Mouse (Mus musculus): ENCODE results near the gene Gm49486.
"Not testable (repeated sequence)": the region's sequence is repeated elsewhere in the genome, so short reads cannot be mapped to it uniquely, and the experiment has no call there.

Gene Gm49486

DNA sequence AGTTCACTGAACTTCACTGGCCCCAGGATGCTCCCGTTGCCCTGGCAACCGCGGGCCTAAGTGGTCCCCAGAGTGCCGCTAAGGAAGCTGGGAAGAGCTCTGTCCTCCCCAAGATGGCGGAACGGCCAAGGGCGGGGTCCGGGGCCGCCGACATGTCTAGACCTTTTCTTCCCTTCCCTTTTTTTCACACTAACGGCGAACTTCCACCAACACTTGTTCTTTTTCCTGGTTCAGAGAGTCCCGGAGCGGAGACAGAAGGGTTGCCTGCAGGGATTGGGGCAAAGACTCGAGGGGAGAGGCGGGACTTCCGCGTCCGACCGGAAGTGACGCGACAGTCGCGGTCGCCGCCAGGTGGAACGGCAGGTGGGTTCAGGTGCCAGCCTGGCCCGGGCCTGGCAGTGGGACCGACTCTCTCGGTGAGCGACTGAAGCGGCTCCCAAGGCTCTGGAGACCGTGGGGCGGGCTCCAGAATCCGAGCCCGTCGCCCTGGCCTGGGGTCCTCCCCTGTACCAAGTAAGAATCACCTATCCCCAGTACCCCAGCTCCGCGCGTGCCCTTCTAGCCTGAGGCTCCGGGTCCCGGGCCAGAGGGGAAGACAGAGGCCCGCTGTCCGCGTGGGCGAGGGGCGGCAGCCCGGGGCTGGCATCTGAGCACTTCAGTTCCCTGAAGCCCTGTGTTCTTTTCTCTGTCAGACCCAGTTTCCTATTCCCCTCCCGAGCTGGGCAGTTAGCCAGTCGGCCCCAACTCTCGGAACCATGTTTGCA is at the start of gene Gm49486, which contains the start of gene Pick1:
TSS of gene Gm49486 (plus strand) at position 334 of the 764 bp plus-strand sequence.
TSS of gene Pick1 (plus strand) at position 116 of the 764 bp plus-strand sequence.
- DNase-seq: peak; percentile 85 to 90

DNA sequence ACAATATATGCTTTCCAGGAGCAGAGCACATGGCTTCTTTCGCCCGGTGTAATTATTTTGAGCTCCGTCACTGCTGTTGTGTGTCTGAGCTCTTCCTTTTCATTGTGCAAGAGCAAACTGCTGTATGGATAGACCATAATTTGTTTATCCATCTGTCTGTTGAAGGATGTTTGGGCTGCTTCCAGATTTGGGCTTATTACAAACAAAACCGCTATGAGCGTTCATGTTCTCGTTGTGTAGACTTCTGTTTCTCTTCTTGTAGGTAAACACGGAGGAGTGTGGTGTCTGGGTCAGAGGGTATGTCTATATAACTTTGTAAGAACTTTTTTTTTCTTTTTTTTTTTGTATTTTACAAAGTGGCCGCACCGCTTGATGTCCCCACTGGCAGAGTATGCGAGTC is 44.0 kb upstream of the Gm49486 start:
- no peak for DNase-seq

- DNase-seq: no peak
Observed at GRCm38 (mm10) chr15:79187819-79188218, 41.4 kb upstream of the Gm49486 start.

- DNase-seq: no peak
Observed at GRCm38 (mm10) chr15:79191426-79191825, 37.8 kb upstream of the Gm49486 start.

DNA sequence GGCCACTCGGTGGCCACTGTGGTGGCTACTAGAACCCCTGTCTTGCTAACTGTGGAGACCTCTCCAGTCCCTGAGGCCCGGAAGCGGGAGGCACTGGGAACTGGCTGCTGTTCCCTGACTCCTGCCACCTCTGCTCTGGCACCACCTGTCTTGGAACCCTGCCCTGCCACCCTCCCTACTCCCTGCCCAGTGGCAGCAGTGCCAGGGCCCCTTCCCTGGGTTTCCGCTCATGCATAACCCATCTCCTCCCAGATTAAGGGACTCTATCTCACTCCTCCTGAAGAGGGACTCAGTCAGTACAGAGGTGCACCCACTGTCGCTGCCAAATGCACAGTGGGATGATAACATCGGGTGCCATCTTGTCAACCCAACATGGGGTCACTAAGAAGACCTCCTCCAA is 36.7 kb upstream of the Gm49486 start:
- DNase-seq: no peak

GRCm38 (mm10) chr15:79192885-79193845 is 36.0 kb upstream of the Gm49486 start:
- no peak for DNase-seq

DNA sequence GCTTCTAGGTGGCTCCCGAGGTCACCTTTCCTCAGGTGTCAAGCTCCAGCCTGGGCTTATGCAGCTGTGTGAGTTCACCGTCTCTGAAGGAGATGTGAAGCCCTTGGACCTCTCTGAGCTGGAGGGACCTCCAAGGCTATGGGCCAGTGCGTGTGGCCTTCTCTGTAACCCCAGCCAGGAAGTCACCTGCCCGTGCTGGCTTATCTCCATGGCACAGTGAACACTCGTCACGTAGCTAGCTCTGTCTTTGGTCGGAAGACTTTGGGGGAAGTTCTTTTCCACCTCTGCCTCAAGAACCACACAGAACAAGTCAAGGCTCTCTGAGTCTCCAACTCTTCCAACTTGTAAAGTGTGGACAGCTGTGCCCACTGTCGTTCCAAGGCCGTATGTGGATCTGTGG is 35.1 kb upstream of the Gm49486 start:
- DNase-seq: no peak

DNA sequence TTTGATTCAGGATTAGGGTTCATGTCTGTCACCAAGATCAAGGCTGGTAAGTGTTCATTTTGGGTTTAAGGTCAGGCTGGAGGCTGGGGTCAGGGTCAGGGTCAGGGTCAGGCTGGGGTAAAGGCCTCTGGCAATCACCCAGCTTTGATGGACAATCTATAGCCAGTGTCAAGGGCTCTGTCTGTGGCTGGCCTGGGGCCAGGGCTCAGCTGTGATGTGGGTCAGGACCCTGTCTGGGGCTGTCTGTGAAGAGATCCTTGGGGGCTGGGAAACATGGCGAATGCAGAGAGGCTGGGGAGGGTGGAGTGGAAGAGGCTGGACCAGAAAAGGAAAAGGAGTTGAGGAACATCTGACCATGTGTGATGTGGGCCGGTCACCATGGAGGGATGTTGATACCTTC is 34.2 kb upstream of the Gm49486 start:
- no peak for DNase-seq

- DNase-seq: no peak
Observed at GRCm38 (mm10) chr15:79195492-79195891, 33.7 kb upstream of the Gm49486 start.

DNA sequence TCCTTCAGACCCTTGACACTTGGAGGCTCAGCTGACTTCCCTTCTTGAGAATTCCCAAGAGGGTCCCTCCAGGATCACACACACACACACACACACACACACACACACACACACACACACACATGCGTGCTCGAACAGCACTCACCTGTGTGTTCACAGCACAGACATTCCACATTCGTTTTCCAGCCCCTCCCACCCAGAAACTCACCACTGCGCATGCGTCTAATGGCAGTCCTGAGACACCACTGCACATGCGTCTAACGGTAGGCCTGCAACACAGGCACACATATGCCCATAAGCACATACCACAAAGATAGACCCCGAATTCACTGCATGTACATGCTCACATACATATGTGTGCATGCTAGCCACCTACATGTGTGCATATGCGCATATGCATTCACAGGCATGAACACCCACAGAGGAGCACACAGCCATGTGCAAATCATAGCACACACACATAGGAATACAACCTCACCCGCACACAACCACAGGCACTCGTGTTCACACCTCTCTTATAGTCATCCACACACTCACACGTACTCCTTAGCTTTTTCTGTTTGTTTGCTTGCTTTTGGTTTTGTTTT is 29.7 kb upstream of the Gm49486 start:
- DNase-seq: no peak

DNA sequence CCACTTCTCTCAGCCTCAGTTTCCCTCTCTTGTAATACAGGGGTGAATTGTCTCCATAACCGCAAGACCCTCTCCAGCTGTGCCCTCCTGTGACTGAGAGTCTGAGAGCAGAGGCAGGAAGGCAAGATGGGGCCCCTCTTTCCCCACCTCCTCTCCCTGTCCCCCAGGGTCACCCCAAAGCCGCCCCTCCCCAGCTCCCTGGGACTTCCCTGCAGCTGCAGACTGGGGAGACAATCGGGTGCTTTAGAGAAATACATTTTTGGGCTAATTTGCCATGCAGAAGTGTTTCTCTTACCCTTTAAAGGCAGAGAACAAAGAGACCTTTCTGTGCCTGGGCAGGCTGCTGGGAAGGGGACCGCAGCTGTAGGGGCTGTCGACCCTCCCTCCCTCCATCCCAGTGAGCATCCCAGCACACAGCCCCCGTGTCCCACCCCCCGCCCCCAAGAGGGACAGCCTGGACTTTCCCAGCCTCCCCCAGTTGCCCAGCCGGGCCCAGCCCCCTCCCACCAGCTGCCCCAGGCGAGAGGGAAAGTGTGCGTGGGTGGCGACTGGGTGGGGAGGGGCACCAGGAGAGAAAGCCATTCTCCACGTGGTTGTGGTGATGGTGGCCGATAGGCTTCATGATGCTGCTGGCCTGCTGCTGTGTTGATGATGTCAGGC is 27.6 kb upstream of the Gm49486 start:
- no peak for DNase-seq

DNA sequence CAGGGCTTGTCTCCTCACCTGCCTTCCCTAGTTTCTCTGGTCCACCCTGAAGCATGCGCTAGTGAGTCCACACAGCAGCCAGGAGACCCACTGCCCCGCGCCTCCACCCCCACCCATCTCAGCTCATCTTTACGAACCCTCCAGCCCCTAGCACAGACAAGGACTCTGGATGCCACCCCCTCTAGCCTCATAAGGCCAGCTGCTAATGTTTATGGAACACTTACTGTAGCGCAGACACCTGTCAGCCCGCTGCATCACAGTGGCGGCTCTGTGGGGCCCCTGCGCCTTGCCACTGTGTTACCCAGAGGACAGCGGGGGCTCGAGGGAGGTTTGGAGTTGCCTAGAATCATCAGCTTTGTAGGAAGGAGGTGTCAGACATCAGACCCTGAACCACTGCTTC is 26.6 kb upstream of the Gm49486 start:
- no peak for DNase-seq

DNA sequence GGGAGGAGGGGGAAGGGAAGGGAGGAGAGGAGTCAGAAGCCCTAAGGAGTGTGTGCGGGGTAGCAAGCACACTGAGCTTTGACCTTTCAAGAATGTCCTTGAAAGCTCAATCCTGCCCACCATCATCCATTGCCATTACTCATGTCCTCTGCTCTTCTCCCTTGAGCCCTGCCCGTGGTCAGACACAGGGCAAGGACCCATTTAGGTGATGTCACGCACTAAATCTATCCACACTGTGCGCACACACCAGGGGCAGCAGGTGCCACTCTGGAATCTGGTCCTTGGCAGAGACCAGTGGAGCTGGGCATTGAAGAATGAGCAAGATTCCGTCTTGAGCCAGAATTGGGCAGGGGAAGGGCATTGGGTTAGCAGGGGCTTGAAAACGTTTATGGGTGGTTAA is 21.0 kb upstream of the Gm49486 start:
- no peak for DNase-seq

DNA sequence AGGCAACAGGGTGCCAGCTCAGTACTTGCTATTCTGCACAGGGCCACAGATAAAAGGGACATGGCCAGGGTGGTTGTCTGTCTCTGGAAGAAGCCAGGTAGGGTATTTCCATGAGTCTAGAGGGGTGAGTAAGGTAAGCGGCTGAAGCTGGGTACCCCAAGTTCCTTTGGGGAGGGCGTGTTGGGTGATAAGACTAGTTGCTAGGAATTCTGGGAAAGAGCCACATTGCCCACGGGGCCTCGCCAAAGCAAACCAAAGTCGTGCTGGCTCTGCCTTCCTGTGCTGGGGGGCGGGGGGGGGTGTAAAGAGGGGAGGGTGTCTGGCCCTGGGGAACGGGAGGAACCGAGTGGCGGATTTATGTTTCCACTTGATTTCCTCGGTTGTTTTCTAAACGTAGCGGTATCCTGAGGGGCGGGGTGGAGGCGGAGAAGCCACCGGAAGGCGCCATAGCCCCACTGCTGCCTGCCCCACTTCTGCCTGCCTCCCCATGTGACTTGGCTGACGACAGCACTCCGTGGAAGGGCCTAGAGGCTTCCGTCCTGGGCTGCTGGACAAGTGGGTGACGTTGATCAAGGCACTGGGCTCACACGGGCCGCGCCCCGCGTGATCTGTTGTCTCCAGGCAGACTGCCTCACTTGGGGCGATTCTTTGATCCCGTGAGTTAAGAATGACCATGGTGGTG is 20.3 kb upstream of the Gm49486 start:
- peak; percentile 64 to 80 for DNase-seq

GRCm38 (mm10) chr15:79210357-79210756 is 18.8 kb upstream of the Gm49486 start:
- DNase-seq: no peak

DNA sequence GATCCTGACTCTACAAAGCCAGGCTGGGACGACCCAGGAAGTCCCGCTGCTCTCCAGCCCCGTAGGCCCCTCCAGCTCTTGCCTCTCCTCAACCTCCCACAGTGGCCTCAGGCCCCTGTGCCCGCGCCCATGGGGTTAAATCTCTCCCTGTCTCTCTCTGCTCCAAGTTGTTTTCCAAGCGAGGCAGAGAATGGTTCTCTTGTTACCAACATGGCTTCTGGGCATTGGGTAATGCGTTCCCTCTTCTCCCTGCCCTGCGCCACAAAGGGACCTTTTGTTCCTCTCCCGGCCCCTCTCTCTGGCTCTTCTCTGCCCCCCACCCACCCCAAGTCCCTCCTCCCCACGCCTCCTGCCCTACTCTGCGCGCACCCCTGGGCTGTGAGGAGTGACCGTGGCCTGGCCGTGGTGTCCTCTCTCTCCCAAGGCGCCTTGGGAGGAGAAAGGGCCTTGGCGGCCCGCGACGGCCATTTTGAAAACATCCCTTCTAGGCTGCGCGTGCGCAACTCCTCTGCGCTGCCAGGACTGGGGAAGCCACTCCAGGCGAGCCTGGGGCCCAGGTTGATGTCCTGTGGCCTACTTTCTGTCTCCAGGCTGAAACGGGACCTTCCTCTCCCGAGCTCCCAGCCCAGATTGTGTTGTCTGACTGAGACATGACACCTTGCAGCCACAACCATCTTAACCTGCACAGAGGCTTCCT is 16.3 kb upstream of the Gm49486 start:
- DNase-seq: no peak

DNA sequence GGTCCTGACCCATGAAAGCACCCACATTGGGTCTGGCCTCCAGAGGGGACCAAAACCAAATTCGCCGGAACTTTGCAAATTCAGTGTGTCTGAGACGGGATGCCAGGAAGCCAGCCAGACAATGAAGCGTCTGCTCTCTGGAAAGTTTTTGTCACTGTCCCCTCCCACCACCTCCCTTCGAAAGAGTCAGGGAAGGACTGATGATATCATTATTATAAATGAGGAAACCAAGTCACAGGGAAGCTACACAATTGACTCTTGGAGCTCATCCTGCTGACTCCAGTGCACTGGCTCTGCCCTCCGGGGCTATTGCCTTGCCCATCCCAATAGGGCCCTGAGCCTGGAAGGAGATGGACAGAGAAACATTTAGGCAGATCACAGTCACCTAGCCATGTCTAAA is 15.6 kb upstream of the Gm49486 start:
- no peak for DNase-seq

GRCm38 (mm10) chr15:79216191-79216590 is 13.0 kb upstream of the Gm49486 start:
- DNase-seq: no peak

- no peak for DNase-seq
Observed at GRCm38 (mm10) chr15:79219572-79219971, 9.6 kb upstream of the Gm49486 start.

DNA sequence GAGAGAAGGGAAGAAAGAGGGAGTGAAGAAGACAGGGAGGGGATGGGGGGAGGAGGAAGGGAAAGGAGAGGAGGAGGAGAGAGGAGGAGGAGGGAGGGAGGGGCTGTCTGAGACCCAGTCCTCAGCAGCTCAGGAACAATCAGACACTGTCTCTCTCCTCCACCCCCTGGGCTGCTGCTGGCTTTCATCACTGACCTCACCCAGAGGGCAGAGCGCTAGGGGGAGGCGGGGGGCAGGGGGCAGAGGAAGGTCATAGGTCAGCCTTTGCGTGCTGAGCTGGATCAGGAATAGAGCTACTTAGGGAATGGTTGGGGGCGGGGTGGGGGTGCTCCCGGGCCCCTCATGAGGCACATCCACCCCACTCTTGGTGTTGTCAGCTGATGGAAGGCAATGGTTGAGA is 5.5 kb upstream of the Gm49486 start:
- no peak for DNase-seq

GRCm38 (mm10) chr15:79224685-79225084 is 4.5 kb upstream of the Gm49486 start:
- DNase-seq: peak; percentile 64 to 76

DNA sequence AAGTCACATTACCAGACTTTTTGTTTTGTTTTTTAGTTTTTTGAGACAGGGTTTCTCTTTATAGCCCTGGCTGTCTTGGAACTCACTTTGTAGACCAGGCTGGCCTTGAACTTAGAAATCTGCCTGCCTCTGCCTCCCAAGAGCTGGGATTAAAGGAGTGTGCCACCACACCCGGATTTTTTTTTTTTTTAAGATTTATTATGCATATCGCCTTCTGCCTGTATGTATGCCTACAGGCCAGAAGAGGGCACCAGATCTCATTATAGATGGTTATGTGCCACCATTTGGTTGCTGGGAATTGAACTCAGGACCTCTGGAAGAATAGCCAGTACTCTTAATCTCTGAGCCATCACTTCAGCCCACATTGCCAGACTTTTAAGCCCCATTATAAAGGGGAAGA is 3.4 kb upstream of the Gm49486 start:
- not testable (repeated sequence) for DNase-seq
